Comparison of ENCODE assay signal across 21 mouse cellular contexts in the genomic region with DNA sequence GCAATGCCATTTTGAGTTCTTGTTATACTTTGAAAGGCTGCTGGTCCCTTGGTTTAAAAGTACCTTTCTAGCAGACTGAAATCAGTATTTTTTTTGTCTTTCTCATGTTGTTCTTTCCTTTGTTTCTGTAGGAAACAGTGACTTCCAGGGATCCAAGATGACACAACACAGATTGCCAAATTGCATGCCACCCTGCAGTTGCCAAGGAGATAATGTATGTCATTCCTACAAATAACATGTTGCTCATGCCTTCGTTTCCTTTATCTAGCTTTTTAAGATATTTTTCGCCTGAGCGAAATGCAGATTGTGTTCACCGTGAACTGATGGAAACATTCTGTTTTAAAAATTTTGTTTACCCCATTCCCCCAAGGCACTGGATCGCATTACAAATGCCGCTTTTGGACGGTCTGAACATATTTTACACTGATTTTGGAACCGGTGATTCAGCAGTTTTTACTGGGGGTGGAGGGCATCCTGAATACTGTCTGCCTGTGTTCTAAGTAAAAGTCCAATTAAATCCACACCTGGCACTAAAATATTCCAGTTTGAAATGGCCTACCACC. TPM values are rescaled to one million over a fixed set of nuclear protein-coding genes. Genes with fewer than 3 reads are reported as not detected.
DNase-seq lines count a peak whose midpoint lies in the region; ATAC-seq and TF ChIP-seq lines count a peak whose summit lies in the region.
"Had no signal": no experiment of that assay in that cellular context is flagged by ENCODE, and none has a peak within 500 bp of the region (broad histone marks: within the 10 kb centered on the region; RNA-seq: fewer than 3 reads in every experiment).

No protein-coding gene starts in this region.

- DNase-seq in forebrain, postnatal 0 days: peak; percentile 50
- DNase-seq in left cerebral cortex, adult 18-20 months (ENCODE audit: low spot score in 2 of 2): peak; percentile 12 to 27
- no peak for DNase-seq in left cerebral cortex, adult 8-10 months (ENCODE audit: low spot score in 2 of 2)
- DNase-seq in right cerebral cortex, postnatal 36 days (ENCODE audit: low spot score in 2 of 2): peak; percentile 19 to 40
- no peak for DNase-seq in right cerebral cortex, postnatal 4 days
- DNase-seq in spleen, postnatal 4 days (ENCODE audit: low spot score in 2 of 2): no peak
- DNase-seq: adrenal gland, postnatal 10 days; B cell, adult 2 months; cerebellum, adult 2 months; kidney, adult 2 months; kidney, postnatal 36 days; thymus, postnatal 14 days had no signal

- no peak overlapping the region for H3K9ac ChIP-seq in forebrain, postnatal 0 days
- no peak overlapping the region for H3K9ac ChIP-seq in forebrain, embryonic 12.5 days
- H3K9ac ChIP-seq: lung, embryonic 15.5 days had no signal

- peak; percentile 76 for ATAC-seq in forebrain, postnatal 0 days
- ATAC-seq in forebrain, embryonic 12.5 days (ENCODE audit: low FRiP score): no peak
- ATAC-seq in activated CD4-positive, CD25-positive, alpha-beta regulatory T cell, adult 4 months: no peak
- ATAC-seq: midbrain, embryonic 16.5 days had no signal

- 41% methylated on average over 8 of the region's 8 CpGs for WGBS in forebrain, postnatal 0 days
- 78% methylated on average over 8 of the region's 8 CpGs for WGBS in forebrain, embryonic 12.5 days

- no peak overlapping the region for H3K4me2 ChIP-seq in forebrain, postnatal 0 days (ENCODE audit: low read depth)
- H3K4me2 ChIP-seq in forebrain, embryonic 12.5 days: no peak overlapping the region
- H3K4me2 ChIP-seq: liver, embryonic 11.5 days; lung, embryonic 15.5 days had no signal

- TF ChIP-seq CTCF in forebrain, postnatal 0 days (IDR thresholded peaks at IDR 0.05; ENCODE audit: low read depth): no peak

- H3K4me1 ChIP-seq in forebrain, postnatal 0 days (ENCODE audit: insufficient read depth): peaks cover 8% of the 10 kb centered on the region; the same call in 1 of the 2 replicates
- H3K4me1 ChIP-seq in forebrain, embryonic 12.5 days: no peaks in the 10 kb centered on the region
- H3K4me1 ChIP-seq: limb, embryonic 10.5 days; lung, embryonic 15.5 days; megakaryocyte, embryonic 14.5 days had no signal

- no peaks in the 10 kb centered on the region for H3K27me3 ChIP-seq in forebrain, postnatal 0 days (ENCODE audit: insufficient read depth, low read length)
- H3K27me3 ChIP-seq in forebrain, embryonic 12.5 days: no peaks in the 10 kb centered on the region
- H3K27me3 ChIP-seq: lung, embryonic 15.5 days; megakaryocyte, embryonic 14.5 days had no signal

- H3K27ac ChIP-seq in forebrain, postnatal 0 days (ENCODE audit: low read depth, low read length): no peak overlapping the region
- no peak overlapping the region for H3K27ac ChIP-seq in forebrain, embryonic 12.5 days
- H3K27ac ChIP-seq: limb, embryonic 10.5 days; lung, embryonic 15.5 days had no signal

- H3K36me3 ChIP-seq in forebrain, postnatal 0 days (ENCODE audit: insufficient read depth): no peaks in the 10 kb centered on the region
- no peaks in the 10 kb centered on the region for H3K36me3 ChIP-seq in forebrain, embryonic 12.5 days (replicated peaks)
- H3K36me3 ChIP-seq: limb, embryonic 10.5 days; lung, embryonic 15.5 days had no signal

- no peak overlapping the region for H3K4me3 ChIP-seq in forebrain, postnatal 0 days (ENCODE audit: low read depth, low read length)
- no peak overlapping the region for H3K4me3 ChIP-seq in forebrain, embryonic 12.5 days (replicated peaks)
- H3K4me3 ChIP-seq: limb, embryonic 10.5 days; lung, embryonic 15.5 days; megakaryocyte, embryonic 14.5 days had no signal

- no peaks in the 10 kb centered on the region for H3K9me3 ChIP-seq in forebrain, postnatal 0 days (ENCODE audit: low read length)
- H3K9me3 ChIP-seq in forebrain, embryonic 12.5 days: no peaks in the 10 kb centered on the region
- H3K9me3 ChIP-seq: limb, embryonic 10.5 days; lung, embryonic 15.5 days; megakaryocyte, embryonic 14.5 days had no signal

RNA-seq across cellular contexts. Expression of gene Gabrb1, which starts 53.7 kb away (rescaled TPM):
- total RNA-seq in forebrain, postnatal 0 days (2014; rRNA removed): 14.2 and 19.9 TPM in 2 replicates
- polyA plus RNA-seq in forebrain, postnatal 0 days (2015; fragmentation: Nextera tagmentation; extraction: Ambion mirVana): 17.6 and 42.0 TPM in 2 replicates
- 1.6 and 2.0 TPM in 2 replicates for polyA plus RNA-seq in forebrain, embryonic 12.5 days (2016; fragmentation: Nextera tagmentation; extraction: Ambion mirVana)
- 10 to 100 TPM; 83.8 to 93.1 TPM for total RNA-seq in left cerebral cortex, adult 18-20 months (2021)
- total RNA-seq in left cerebral cortex, adult 8-10 months (2022): 100 to 1,000 TPM in 1 of 4 experiments, 10 to 100 TPM in 3; 82.8 to 100 (median 89.7) TPM
- under 1 TPM in 1 of 2 experiments, not detected in 1; 0.04 TPM for polyA plus RNA-seq in activated CD4-positive, CD25-positive, alpha-beta regulatory T cell, adult 4 months (2017; shearing (Covaris generic))
- total RNA-seq: hematopoietic stem cell, adult 5-6 weeks had no signal

RNA-seq across cellular contexts. Expression of gene Gabra4, which starts 53.9 kb away (rescaled TPM):
- 22.2 and 25.9 TPM in 2 replicates for total RNA-seq in forebrain, postnatal 0 days (2014; rRNA removed)
- 25.8 and 35.1 TPM in 2 replicates for polyA plus RNA-seq in forebrain, postnatal 0 days (2015; fragmentation: Nextera tagmentation; extraction: Ambion mirVana)
- 3.7 and 4.5 TPM in 2 replicates for polyA plus RNA-seq in forebrain, embryonic 12.5 days (2016; fragmentation: Nextera tagmentation; extraction: Ambion mirVana)
- total RNA-seq in left cerebral cortex, adult 18-20 months (2021): 100 to 1,000 TPM; 103 to 114 TPM
- total RNA-seq in left cerebral cortex, adult 8-10 months (2022): 100 to 1,000 TPM in 3 of 4 experiments, 10 to 100 TPM in 1; 96.0 to 117 (median 108) TPM
- not detected for polyA plus RNA-seq in activated CD4-positive, CD25-positive, alpha-beta regulatory T cell, adult 4 months (2017; shearing (Covaris generic))
- total RNA-seq: gastrocnemius, adult 18-20 months; hematopoietic stem cell, adult 5-6 weeks had no signal

RNA-seq across cellular contexts. Expression of gene Cox7b2, which starts 56.2 kb away (rescaled TPM):
- total RNA-seq in forebrain, postnatal 0 days (2014; rRNA removed): not detected in 2 replicates
- polyA plus RNA-seq in forebrain, postnatal 0 days (2015; fragmentation: Nextera tagmentation; extraction: Ambion mirVana): 0.63 and 0.68 TPM in 2 replicates
- not detected in 2 replicates for polyA plus RNA-seq in forebrain, embryonic 12.5 days (2016; fragmentation: Nextera tagmentation; extraction: Ambion mirVana)
- under 1 TPM in 1 of 2 experiments, not detected in 1; 0.70 TPM for total RNA-seq in left cerebral cortex, adult 18-20 months (2021)
- total RNA-seq in left cerebral cortex, adult 8-10 months (2022): 1 to 10 TPM in 1 of 4 experiments, not detected in 3; 1.0 TPM
- polyA plus RNA-seq in activated CD4-positive, CD25-positive, alpha-beta regulatory T cell, adult 4 months (2017; shearing (Covaris generic)): not detected
- total RNA-seq: adrenal gland, postnatal 10 days; gastrocnemius, adult 18-20 months; hematopoietic stem cell, adult 5-6 weeks had no signal
- polyA plus RNA-seq: kidney, adult 2 months; limb, embryonic 10.5 days; liver, embryonic 11.5 days had no signal

Comparison
In these comparisons a context has a peak if more than half of its experiments do, and no peak if none do; other contexts are left out.
1. DNase-seq: peak in forebrain, postnatal 0 days (single experiment), left cerebral cortex, adult 18-20 months (2 of 2) and right cerebral cortex, postnatal 36 days (2 of 2); none in left cerebral cortex, adult 8-10 months (0 of 2), right cerebral cortex, postnatal 4 days (single experiment) and spleen, postnatal 4 days (0 of 2).